Mouse (Mus musculus) heart, adult 2 months (tissue): ENCODE measurements around the gene Rab6a. TPM values are rescaled to one million over a fixed set of nuclear protein-coding genes. Genes with fewer than 3 reads are reported as not detected.

Experiments used
- DNase-seq, 2 experiments: peaks; one replicate each; pipeline ENCODE4 v3.0.0; 2021
- H3K27ac ChIP-seq: fragments of 200-600 bp; 2 replicates; pipeline ENCODE4 v1.8.1; 2022
- H3K27me3 ChIP-seq: fragments of 200-500 bp; 2 replicates; pipeline ENCODE4 v1.6.1; 2012; ENCODE audit warnings: mild to moderate bottlenecking, low read length, inconsistent platforms, mixed read lengths; ENCODE audit not compliant: control insufficient read depth, insufficient read depth
- H3K36me3 ChIP-seq: fragments of 200-500 bp; 2 replicates; pipeline ENCODE4 v1.6.1; 2012; ENCODE audit warnings: low read length, inconsistent platforms; ENCODE audit not compliant: control insufficient read depth, insufficient read depth
- H3K4me1 ChIP-seq: fragments of 200-500 bp; 2 replicates; pipeline ENCODE4 v1.6.1; 2011; ENCODE audit warnings: low read length; ENCODE audit not compliant: control insufficient read depth, insufficient read depth
- H3K4me3 ChIP-seq: fragments of 200-600 bp; 2 replicates; pipeline ENCODE4 v1.8.1; 2022
- H3K79me2 ChIP-seq: fragments of 200-500 bp; replicated peaks from 2 replicates; pipeline ENCODE4 v1.6.1; 2012; ENCODE audit warnings: mild to moderate bottlenecking, inconsistent platforms, low read length, moderate library complexity, mixed read lengths; ENCODE audit not compliant: control insufficient read depth, insufficient read depth
- H3K9ac ChIP-seq: fragments of 200-500 bp; 2 replicates; pipeline ENCODE4 v1.6.1; 2012; ENCODE audit warnings: low read depth, mild to moderate bottlenecking, control low read depth, inconsistent platforms, low read length, mixed read lengths
- CTCF ChIP-seq: fragments of 200-600 bp; IDR thresholded peaks from 2 replicates; pipeline ENCODE4 v1.8.1; 2022; ENCODE audit warnings: antibody characterized with exemption, mild to moderate bottlenecking, moderate library complexity
- EP300 ChIP-seq: fragments of 200-500 bp; IDR thresholded peaks from 2 replicates; pipeline ENCODE4 v1.6.1; 2011; ENCODE audit warnings: low read depth, low read length, control low read depth; ENCODE audit not compliant: insufficient read depth
- POLR2A ChIP-seq: fragments of 200-500 bp; IDR thresholded peaks from 2 replicates; pipeline ENCODE4 v1.6.1; 2011; ENCODE audit warnings: mild to moderate bottlenecking, low read depth, low read length, control low read depth; ENCODE audit not compliant: insufficient read depth
- WGBS: fragments of 180-500 bp; shearing (Covaris S2); methylation state at CpG from one replicate; pipeline ENCODE4 v1.1.7; 2018; 5-methylcytosine and 5-hydroxymethylcytosine counted together
- intact Hi-C: fragments of 180-260 bp; cut with DNase I; formaldehyde crosslinking; loops from one replicate; pipeline ENCODE4 v1.15.1; 2025
- polyA plus RNA-seq: library from polyadenylated mRNA; depleted of rRNA; stranded (reverse); fragments of >200 nt; gene quantifications from 2 replicates; pipeline ENCODE4 v1.2.3, GENCODE M21; 2012
- total RNA-seq, 2 experiments: library from RNA; stranded (reverse); gene quantifications; 2 replicates each; pipeline ENCODE4 v1.2.3; 2021

Gene Rab6a
- total and polyA plus RNA-seq, 3 experiments: 21.1 to 64.9 (median 59.8) TPM

- TF ChIP-seq POLR2A (no peak), CTCF (peak; percentile 100), EP300 (peak; percentile 98)
- intact Hi-C loops: loop anchor here (1.0 to 10.0 kb wide), 3 partner anchors 18 to 238 kb away; no protein-coding TSS in a partner anchor
- H3K36me3 ChIP-seq: no peaks in the 10 kb centered on the region
- peak; percentile 89 to 90 for DNase-seq
- no peak overlapping the region for H3K9ac ChIP-seq
- no peak overlapping the region for H3K4me3 ChIP-seq
- H3K79me2 ChIP-seq: no peaks in the 10 kb centered on the region
- no peaks in the 10 kb centered on the region; the same call in 1 of the 2 replicates for H3K4me1 ChIP-seq
- no peaks in the 10 kb centered on the region for H3K27me3 ChIP-seq
- WGBS: under 1% methylated on average over 13 of the region's 13 CpGs
- peak overlapping the region; percentile 45 for H3K27ac ChIP-seq
Observed at GRCm38 (mm10) chr7:100663190-100663589, 56.0 kb downstream of the Rab6a start.

GRCm38 (mm10) chr7:100663729-100664304 lies 56.6 kb downstream of the Rab6a start:
- Histone ChIP-seq H3K4me3 (no peak overlapping the region), H3K36me3 (no peaks in the 10 kb centered on the region), H3K9ac (no peak overlapping the region), H3K4me1 (no peaks in the 10 kb centered on the region; the same call in 1 of the 2 replicates), H3K27me3 (no peaks in the 10 kb centered on the region), H3K27ac (no peak overlapping the region), H3K79me2 (no peaks in the 10 kb centered on the region)
- no peak for TF ChIP-seq CTCF
- TF ChIP-seq EP300: no peak
- no peak for TF ChIP-seq POLR2A
- intact Hi-C loops: loop anchor here (1.0 to 10.0 kb wide), 3 partner anchors 19 to 239 kb away; no protein-coding TSS in a partner anchor
- no peak for DNase-seq
- WGBS: 57% methylated on average over 11 of the region's 11 CpGs

GRCm38 (mm10) chr7:100670646-100671045 lies 63.4 kb downstream of the Rab6a start:
- Histone ChIP-seq H3K79me2 (no peaks in the 10 kb centered on the region), H3K4me3 (no peak overlapping the region), H3K27ac (no peak overlapping the region), H3K36me3 (no peaks in the 10 kb centered on the region), H3K27me3 (no peaks in the 10 kb centered on the region), H3K9ac (no peak overlapping the region), H3K4me1 (no peaks in the 10 kb centered on the region)
- intact Hi-C loops: no loop called here
- 77% methylated on average over 5 of the region's 5 CpGs for WGBS
- no peak for TF ChIP-seq EP300
- TF ChIP-seq POLR2A: no peak
- no peak for TF ChIP-seq CTCF
- DNase-seq: no peak

- Histone ChIP-seq H3K27me3 (no peaks in the 10 kb centered on the region), H3K79me2 (no peaks in the 10 kb centered on the region), H3K36me3 (no peaks in the 10 kb centered on the region), H3K4me1 (no peaks in the 10 kb centered on the region), H3K27ac (no peak overlapping the region), H3K4me3 (no peak overlapping the region), H3K9ac (no peak overlapping the region)
- intact Hi-C loops: no loop called here
- WGBS: 64% methylated on average over 7 of the region's 7 CpGs
- DNase-seq: no peak
- TF ChIP-seq EP300 (no peak), CTCF (no peak), POLR2A (no peak)
Observed at GRCm38 (mm10) chr7:100673452-100673851, 66.2 kb downstream of the Rab6a start.

- no peaks in the 10 kb centered on the region for H3K4me1 ChIP-seq
- H3K27me3 ChIP-seq: no peaks in the 10 kb centered on the region
- TF ChIP-seq POLR2A (no peak), CTCF (no peak), EP300 (no peak)
- H3K36me3 ChIP-seq: no peaks in the 10 kb centered on the region
- no peaks in the 10 kb centered on the region for H3K79me2 ChIP-seq
- 65% methylated on average over 2 of the region's 2 CpGs for WGBS
- intact Hi-C loops: no loop called here
- no peak overlapping the region for H3K9ac ChIP-seq
- no peak overlapping the region for H3K27ac ChIP-seq
- no peak overlapping the region for H3K4me3 ChIP-seq
- DNase-seq: peak in 1 of 2 experiments; percentile 26
Observed at GRCm38 (mm10) chr7:100674941-100675340, 67.7 kb downstream of the Rab6a start.

- TF ChIP-seq CTCF (no peak), POLR2A (no peak), EP300 (no peak)
- Histone ChIP-seq H3K9ac (no peak overlapping the region), H3K4me3 (no peak overlapping the region), H3K36me3 (no peaks in the 10 kb centered on the region), H3K4me1 (no peaks in the 10 kb centered on the region), H3K27ac (no peak overlapping the region), H3K27me3 (no peaks in the 10 kb centered on the region), H3K79me2 (no peaks in the 10 kb centered on the region)
- intact Hi-C loops: no loop called here
- WGBS: 78% methylated on average over 5 of the region's 5 CpGs
- no peak for DNase-seq
Observed at GRCm38 (mm10) chr7:100678052-100678451, 70.8 kb downstream of the Rab6a start.
